Mouse (Mus musculus) T-cell, adult 2 months (primary cell): Measurements from ENCODE around the gene Sh3pxd2a.

Source experiments
- DNase-seq: peaks from one replicate; pipeline ENCODE4 v3.0.0; 2022; ENCODE audit warnings: low spot score

The Sh3pxd2a gene

DNA sequence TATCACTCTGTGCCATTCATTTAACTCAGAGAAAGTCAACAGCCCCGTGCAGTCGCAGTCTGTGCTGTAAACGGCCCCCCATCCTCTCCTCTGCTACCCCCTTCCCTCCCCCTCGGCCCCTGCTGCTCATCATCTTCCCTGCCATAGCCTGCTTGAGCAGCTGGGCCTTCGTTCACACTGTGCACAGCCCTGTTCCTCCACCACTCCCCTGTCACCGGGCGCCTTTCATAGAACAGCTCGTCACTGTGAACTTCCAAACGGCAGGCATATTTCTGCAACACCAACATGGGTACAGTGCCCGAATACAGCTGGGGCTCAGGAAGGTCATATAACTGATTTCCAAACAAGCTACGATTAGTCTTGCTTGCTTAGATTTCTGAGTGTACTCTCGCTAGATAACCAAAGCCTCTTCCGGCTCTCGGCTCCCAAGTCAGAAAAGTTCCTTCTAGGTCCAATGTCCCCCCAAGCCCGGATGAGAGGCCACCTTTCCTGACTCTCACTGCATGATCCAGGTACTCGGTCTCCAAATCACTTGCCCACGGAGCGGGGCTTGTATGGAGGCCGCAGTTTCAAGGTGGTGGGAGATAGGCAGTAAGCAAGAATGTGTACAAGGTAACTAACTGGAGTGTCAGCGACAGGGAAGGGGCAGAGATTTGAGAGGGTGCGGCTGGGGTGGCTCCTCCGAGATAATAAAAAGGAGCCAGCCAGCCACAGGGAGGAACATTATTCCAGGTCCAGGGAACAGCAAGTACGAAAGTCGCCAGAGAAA is 125.6 kb downstream of the Sh3pxd2a start:
- no peak for DNase-seq

DNA sequence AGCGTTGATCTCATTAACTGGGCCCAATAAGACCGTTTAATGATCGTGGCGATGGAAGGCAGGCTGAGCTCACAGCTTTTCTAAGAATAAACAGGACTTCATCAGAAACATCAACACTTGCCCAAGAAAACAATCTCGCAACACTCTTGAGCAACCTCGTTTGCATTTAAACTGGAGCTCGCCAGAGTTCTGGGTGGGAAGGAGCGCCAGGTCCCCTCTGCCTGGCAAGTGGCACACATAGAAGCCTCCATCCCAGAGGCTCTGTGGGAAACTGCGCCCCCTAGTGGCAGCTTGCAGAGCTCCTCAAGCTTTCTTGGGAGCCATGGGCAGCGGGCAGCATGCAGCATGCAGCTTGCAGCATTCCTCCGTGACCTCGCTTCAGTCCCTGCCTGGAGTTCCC is 126.5 kb downstream of the Sh3pxd2a start:
- DNase-seq = peak; percentile 65

DNA sequence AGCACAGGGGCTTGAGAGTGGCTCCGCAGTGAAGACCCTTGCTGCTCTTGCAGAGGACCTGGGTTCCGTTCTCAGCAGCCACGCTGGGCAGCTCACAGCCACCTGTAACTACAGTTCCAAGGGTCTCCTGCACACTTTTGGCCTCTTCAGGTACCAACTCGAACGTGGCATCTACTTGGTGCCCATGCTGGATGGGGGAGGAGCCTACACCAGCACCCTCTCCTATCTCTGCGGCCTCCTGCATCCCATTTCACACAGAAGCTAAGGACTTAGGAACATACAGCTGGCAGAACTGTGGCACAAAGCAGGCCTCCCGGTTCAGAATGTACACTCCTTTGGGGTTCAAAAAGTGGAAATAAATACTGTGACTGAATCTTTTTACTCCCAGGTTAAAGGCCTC is 127.0 kb downstream of the Sh3pxd2a start:
- no peak for DNase-seq

DNA sequence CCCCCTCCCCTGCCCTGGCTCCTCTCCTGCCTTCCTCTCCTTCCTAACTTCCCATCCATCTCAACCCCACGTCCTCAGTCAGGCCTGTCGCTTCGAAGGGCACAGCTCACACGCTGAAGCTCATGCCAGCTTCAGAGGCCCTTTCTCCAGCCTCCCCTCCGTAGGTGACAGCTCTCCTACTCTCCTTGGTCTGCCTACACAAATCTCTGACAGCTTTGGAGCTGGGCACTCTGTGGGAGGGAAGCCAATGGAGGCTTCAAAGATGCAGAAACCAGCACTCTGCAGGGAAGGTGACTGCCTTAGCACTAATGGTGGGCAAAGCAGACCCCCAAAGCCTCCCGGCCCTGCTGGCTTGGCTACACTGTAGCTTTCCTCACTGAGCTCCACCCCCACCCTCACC is 128.9 kb downstream of the Sh3pxd2a start:
- no peak for DNase-seq

DNA sequence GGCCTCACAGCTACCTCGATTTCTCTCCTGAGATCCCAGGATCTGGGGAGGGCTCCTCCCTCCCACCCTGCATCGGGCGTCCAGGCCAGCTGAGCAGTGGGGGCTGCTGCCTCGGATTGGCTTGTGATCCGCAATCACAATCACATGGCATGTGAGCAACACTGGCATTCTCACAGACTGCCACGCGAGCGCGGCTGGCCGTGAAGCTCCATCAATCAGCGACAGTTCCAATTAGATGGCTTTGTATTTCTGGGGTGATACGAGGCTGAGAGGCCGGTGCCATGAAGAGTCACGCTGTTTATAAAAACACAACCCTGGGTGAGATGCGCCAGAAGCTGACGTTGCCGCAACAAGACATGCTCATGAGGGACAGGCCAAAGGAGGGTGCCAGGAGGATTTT is 129.5 kb downstream of the Sh3pxd2a start:
- no peak for DNase-seq

DNA sequence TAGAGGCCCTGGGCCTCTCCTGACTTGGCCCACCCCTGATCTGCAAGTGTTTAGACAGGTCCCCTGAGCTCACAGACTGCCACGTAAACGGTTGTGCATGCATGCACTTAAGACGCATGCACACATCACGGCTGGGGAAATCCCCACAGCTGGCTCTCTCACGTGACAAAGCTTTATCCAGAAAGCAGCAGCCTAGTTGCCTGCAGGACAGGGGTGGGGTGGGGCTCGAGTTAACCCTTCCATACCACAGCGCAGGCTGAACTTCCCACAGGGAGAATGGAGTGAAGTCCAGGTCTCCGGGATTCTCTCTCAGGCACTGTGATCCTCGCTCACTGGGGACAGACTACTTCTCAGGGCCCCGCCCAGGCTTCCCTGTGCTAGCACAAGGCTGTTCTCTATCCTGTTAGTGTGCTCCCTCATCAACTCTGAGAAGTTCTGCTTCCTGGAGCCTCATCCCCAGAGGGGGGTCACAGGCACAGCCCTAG is 133.4 kb downstream of the Sh3pxd2a start:
- DNase-seq = peak; percentile 77

DNA sequence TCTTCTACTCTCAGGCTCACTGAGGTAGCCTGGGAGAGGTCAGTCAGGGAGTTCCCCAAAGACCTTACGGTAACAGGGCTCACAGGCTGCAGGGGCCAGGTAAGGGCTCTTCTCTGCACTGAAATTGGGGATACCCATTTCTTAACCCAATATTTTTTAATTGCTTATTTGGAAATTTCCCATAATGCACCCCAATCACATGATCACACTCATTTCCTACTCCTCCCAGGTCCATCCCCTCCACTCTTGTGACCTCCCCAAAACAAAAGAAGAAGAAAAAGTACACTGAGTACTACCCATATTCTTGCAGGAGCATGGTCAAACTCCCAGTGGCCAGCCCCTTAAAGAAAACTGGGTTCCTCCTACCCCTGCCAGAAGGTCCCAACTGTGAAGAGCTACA is 135.1 kb downstream of the Sh3pxd2a start:
- no peak for DNase-seq

DNA sequence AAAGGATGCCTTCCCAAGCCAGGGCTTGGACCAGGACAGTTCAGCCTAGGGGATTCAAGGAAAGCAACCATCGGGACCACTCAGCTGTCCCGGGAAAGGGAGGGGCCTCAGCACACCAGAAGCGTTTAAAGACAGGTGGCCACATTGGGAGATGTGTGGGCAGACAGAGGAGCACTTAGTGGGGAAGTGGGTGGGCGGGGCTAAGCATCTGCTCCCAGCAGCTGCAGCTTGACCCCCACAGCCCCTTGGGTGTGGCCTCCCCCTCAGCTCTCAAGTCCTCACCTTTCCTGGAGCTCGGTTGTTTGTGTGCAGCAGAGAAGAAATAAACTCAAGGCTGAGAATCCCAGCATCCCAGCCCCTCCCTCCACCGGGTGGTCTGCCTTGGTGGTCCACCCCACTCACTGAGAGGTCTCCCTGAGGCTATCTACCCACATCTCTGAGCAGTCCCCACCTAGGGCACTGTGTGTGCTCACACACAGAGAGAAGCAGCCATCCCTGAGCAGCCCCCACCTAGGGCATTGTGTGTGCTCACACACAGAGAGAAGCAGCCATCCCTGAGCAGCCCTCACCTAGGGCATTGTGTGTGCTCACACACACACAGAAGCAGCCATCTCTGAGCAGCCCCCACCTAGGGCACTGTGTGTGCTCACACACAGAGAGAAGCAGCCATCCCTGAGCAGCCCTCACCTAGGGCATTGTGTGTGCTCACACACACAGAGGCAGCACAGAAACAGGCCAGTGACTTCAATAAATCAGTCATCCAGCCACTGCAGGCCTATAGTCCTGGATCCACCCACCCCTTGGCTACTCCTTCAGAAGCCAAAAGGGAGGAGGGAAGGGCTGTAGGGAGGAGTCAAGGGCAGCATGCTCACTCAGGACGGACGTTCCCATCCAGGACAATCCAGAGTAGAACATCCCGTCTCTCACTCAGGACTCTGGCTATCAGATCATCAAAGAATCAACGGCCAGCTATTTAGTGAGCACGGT is 136.0 kb downstream of the Sh3pxd2a start:
- DNase-seq = no peak

DNA sequence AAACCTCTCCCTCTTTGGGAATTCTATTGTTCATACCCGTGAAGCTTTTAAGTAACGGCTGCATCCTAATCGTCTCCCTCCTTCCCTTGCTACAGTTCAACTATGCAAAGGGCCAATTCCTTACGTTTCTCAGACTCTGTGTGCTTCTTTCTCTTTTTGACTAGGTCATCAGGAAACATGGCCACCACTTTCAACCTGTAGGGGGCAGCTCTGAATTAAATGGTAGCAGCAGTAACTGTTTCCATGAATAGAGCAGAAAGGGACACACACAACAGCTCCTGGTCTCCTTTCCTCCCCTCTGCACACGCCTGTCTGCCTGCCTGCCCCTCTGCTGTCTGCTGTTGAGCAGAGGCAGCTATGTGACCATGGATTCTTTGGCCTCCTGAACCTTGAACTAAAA is 138.3 kb downstream of the Sh3pxd2a start:
- no peak for DNase-seq

DNA sequence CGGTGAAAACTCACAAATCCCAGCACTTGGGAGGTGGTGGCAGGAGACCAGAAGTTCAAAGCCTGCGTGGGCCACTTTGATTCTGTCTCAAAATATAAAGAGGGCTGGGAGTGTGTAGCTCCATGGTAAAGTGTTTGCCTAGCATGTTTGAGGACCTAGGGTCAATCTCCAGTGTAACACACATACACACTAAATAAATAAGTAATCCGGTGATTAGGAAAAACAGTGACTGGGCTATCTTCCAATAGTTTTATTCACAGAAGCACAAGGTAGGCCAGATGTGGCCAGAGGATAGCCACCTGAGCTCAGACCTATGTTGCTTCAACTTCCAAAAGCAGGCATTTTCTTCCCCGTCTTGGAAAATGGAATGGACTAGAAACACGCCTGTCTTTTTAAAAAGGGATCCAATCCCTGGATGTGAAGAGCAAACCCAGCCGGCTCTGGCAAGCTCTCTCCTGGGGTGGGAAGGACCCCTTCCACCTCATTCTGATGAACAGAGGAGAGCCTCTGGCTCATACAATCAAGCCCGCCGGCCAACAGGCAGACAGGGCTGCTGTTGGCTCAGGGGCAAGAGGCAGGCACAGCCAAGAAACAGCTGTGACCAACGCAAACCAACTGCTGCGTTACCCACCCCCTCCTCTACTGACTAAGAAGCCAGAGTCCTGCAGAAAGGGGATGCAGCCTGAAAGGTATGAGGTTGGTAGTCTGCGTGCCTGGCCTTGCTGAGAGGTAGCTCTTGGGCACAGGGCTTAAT is 140.9 kb downstream of the Sh3pxd2a start:
- no peak for DNase-seq

DNA sequence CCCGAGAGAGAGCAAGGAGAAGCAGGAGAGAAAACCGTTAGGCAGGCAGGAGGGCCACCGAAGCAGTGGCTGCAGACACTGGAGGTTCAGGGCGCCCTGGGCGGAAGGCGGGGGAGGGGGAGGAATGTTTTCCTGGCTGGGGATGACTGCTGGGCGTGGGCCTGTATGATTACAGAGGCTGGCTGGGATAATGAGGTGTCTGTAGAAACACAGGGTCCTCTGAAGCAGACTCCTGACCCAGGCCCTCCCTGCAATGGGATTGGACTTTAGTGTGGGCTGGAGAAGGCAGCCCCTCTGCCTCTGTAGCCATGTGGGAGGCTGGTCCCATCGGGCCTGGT is 143.9 kb downstream of the Sh3pxd2a start:
- no peak for DNase-seq

DNA sequence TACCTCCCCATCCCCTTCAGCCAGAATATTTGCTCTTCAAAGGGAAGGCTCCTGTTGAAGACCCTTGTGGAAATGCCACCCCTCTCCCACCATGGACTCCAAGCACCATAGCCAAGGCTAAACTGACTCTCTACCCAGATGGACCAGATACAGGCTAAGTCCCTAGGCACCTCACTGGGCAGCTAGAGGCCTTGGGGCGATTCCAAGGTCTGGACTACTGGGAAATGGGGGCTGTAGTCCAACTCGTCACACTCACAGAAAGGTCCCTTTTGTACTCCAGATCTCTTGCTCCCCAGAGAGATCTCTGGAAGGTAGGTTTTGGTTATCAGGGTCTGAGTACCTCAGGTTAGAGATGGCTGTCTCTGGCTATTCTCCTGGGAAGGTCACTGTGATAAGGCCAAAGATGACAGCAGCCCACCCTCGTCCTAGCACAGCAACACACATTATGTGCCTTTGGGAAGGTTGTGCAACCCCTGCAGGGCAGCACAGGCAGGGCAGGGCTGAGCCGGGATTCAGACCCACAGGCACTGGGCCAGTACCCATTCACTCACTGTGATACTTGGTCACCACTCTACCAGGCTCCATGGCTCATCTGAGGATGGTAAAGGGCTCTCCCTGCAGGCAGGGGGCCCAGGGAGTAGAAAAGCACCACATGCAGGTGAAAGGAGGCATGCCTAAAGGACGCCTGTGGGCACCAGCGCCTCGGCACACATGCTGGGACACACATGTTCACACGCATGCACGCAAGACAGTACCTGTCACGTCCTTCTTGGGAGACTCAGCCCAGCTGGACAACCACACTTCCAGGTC is 144.5 kb downstream of the Sh3pxd2a start:
- no peak for DNase-seq

DNA sequence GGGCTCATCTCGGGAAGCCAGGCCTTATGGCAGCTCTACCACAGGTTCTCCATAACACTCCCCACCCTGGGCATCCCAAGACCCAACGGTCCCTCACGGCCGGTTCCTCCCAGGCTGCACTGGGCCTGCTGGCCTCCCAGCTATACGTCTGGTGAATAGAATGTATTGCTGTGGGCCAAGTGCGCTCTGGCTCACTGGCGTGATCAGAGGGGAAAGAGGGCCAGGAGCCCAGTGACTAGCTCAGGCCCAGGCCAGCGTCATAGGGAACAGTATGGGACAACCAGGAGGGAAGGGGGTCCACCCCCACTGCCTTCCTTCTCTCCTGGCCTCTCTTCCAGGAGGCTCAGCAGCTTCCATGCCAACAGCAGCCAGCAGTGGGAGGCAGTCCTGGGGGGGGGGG is 145.1 kb downstream of the Sh3pxd2a start:
- DNase-seq = no peak

DNA sequence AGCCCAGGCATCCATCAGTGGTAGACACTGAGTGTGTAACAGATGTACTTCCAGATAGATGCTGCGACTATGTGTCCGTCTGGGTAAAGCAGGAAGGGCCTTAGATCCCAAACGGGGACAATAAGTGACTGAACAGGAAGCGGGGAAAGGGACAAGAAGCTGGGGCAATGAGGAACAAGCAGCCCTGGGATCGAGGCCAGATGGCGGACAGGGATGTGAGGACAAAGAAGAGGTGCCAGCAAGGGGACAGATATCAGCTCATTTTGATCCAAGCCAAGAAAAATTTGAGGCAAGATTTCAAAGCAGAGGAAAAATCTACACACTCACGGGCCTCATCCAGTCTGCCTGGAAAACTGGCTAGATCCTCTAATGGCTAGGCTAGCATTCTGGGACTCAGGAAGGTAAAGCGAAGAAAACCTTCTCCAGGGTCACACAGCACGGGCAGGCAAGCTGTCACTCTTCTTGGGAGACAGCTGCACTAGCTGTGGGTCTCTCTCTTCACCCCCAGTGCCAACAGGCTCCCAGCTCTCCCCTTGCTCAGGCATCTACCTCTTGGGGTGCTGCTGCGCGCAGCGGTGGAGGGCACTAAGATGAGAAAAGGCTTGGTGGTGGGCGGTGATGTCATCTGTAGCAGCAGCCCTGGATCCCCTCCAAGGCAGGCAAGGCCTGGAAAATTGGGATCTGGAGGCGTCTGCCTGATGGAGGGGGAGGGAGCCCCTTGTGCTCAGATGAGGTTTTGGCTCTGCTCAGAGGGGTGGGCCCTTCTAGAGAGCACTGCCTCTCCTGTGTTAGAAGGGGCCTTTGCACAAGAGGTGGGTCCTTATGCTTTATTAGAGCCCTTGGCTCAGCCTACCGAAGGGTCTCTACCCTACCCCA is 146.9 kb downstream of the Sh3pxd2a start:
- no peak for DNase-seq

DNA sequence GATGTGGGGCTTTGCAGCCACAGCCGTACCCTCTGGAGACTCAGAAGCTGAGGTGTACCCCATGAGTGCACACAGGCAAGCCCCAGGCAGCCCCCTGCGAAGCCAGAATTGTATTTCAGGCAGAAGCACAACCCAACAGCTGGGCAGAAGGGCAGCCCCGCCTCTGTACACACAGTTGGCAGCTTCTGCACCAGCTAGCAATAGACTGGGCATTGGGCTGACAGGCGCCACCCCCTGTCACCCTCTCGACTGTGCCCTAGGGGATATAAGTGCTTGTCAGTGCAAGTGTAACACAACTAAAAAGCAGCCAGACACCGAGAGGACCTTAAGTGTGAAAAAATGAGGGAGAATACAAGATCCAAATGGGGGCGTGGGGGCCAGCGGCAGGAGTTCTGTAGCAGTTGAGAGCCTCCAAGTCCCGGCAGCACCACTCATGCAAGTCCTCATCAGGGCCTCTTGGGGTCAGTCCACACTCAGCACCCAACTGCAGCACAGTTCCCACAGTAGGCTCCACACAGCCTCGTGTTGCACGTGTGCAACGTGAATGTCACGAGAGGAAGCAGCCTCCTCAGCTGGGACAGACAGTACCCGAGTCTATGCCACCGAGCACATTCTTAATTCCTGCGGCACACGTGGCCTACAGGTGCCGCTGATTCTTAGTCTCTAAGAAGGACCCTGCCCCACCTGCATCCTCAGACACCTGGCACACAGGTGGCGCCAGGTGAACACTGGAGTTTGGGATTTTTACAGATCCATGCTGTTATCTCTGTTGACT is 147.7 kb downstream of the Sh3pxd2a start:
- DNase-seq = no peak

DNA sequence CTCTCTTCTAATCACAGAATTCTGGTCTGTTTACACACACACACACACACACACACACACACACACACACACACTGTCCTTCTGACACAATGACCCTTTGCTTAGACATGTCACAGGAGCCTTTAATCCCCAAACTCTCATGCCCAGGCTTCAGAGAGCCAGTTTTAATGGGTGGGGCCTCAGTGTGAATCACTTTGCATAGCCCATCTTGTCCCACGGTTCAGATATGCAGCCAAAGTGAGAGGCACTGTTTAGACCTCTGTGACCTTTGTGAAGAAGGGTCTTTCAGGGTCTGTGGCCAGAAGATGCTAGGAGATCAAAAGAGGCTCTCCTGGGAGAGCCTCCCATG is 148.3 kb downstream of the Sh3pxd2a start:
- DNase-seq = no peak

DNA sequence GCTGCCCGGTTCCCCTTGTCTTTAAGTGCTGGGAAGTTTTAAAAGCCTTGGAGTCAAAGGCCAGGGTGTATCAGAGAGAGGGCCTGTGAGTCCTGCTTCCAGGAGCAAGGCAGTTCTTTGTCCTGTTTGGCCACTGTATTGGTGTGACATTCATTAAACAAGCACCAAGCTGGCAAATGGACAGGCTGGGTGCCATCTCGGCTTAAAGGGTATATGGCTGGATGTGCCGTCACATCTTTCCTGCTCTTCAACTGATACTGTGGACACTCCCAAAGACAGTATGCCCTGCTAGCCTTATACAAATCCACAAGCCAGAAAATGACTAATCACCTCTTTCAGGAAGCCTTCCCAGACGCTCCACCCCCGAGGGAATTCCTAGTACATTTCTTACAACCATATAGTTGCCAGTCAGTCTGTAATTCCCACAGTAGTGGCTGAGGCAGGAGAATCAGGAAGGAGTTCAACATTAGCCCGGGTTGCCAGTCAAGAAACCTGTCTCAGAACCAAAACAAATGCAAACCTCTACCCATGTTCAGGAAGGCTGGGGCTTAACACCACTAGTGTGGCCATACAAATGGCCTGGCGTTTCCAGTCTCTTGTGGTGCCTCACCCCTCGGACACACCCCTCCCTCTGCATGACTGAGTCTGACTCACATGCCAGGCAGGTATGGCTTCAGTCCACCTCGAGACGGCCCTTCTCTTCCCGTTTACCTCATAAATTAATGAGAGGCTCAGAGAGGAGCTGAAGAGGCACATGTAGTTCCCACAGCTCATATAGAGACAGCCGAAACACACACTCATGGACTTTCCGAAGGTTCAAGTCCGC is 148.9 kb downstream of the Sh3pxd2a start:
- no peak for DNase-seq

DNA sequence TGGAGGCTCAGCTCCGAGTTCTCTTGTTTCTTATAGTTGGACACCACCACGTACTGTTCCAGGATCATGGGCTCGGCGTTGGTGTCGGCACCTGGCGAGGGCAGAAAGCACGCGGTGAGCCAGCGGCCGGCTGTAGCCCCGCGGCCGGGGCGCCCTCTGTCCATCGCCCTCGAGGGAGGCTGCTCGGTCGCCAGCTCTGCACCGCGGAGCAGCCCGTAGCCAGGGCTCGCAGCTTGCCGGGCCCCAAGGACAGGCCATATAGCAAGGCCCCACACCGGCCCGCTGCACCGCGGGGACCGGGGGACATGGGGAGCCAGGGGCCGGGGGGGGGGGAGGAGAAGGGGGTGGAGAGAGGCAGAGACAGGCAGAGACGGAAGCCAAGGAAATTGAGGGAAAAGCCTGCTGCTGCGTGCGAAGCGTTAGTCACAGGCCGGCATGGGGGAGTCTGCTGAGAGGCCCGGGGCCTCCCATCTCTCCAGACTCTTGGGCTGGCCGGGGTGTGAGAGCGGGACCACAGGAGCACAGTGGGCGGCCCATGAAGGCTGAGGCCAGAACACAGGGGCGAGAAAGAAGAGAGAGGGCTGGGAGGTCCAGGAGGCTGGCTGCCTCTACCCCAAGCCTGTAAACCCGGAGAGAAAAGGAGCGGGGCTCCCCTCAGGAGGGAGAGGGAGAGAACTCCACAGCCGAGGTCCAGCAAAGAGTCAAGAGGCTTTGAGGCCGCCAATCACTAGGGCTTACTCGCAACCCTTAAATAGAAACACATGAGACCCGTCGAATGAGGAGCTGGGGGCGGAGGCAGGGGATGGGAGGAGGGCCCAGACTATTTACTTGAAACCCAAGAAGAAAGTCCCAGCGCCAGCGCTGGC is 149.9 kb downstream of the Sh3pxd2a start:
- peak; percentile 43 for DNase-seq
